Mouse (Mus musculus) liver, adult 2 months (tissue): ENCODE measurements around the gene Pex7. TPM values are rescaled to one million over a fixed set of nuclear protein-coding genes. Genes with fewer than 3 reads are reported as not detected.

Source experiments
- DNase-seq: peaks from one replicate; pipeline ENCODE4 v3.0.0-alpha.2; 2011; ENCODE audit warnings: low read depth, low spot score; ENCODE audit errors: extremely low read depth
- H3K27ac ChIP-seq: fragments of 200-500 bp; replicated peaks from 2 replicates; pipeline ENCODE4 v1.5.1; 2012; ENCODE audit warnings: low read depth, mild to moderate bottlenecking, control low read depth, inconsistent platforms, low read length; ENCODE audit not compliant: insufficient read depth
- H3K27me3 ChIP-seq: fragments of 200-500 bp; 2 replicates; pipeline ENCODE4 v1.6.1; 2012; ENCODE audit warnings: mild to moderate bottlenecking, moderate library complexity, low read length, inconsistent platforms; ENCODE audit not compliant: control insufficient read depth, insufficient read depth
- H3K36me3 ChIP-seq: fragments of 200-500 bp; 2 replicates; pipeline ENCODE4 v1.6.1; 2012; ENCODE audit warnings: low read length, inconsistent platforms; ENCODE audit not compliant: control insufficient read depth, insufficient read depth
- H3K4me1 ChIP-seq: fragments of 200-500 bp; 2 replicates; pipeline ENCODE4 v1.6.1; 2011; ENCODE audit warnings: low read length; ENCODE audit not compliant: control insufficient read depth, insufficient read depth
- H3K4me3 ChIP-seq: fragments of 200-500 bp; 2 replicates; pipeline ENCODE4 v1.5.1; 2011; ENCODE audit warnings: low read depth, mild to moderate bottlenecking, control low read depth, low read length, moderate library complexity; ENCODE audit not compliant: insufficient read depth
- H3K79me2 ChIP-seq: fragments of 200-500 bp; 2 replicates; pipeline ENCODE4 v1.6.1; 2012; ENCODE audit warnings: inconsistent platforms, mild to moderate bottlenecking, low read length, moderate library complexity; ENCODE audit not compliant: control insufficient read depth, insufficient read depth
- H3K9ac ChIP-seq: fragments of 200-500 bp; 2 replicates; pipeline ENCODE4 v1.6.1; 2012; ENCODE audit warnings: low read depth, mild to moderate bottlenecking, control low read depth, inconsistent platforms, low read length
- CTCF ChIP-seq: fragments of 200-500 bp; IDR thresholded peaks from 2 replicates; pipeline ENCODE4 v1.5.1; 2011; ENCODE audit warnings: low read depth, low read length, control low read depth
- POLR2A ChIP-seq: fragments of 200-500 bp; IDR thresholded peaks from 2 replicates; pipeline ENCODE4 v1.6.1; 2011; ENCODE audit warnings: low read length, control low read depth; ENCODE audit not compliant: insufficient read depth; ENCODE audit errors: extremely low read depth
- WGBS: fragments of 180-500 bp; shearing (Covaris S2); methylation state at CpG from one replicate; pipeline ENCODE4 v1.1.7; 2018; 5-methylcytosine and 5-hydroxymethylcytosine counted together
- polyA plus RNA-seq: library from polyadenylated mRNA; depleted of rRNA; stranded (reverse); fragments of >200 nt; gene quantifications from 2 replicates; pipeline ENCODE4 v1.2.3, GENCODE M21; 2012
- total RNA-seq: library from RNA; depleted of rRNA; stranded (reverse); fragments of >200 nt; gene quantifications from 2 replicates; pipeline ENCODE4 v1.2.3, GENCODE M21; 2014

The Pex7 gene
- total and polyA plus RNA-seq, 2 experiments = 114 to 118 TPM

- Histone ChIP-seq H3K27me3 (no peaks in the 10 kb centered on the region), H3K4me3 (no peak overlapping the region), H3K79me2 (peaks cover 2% of the 10 kb centered on the region; the same call in 1 of the 2 replicates), H3K9ac (no peak overlapping the region), H3K4me1 (peaks cover 26% of the 10 kb centered on the region), H3K36me3 (no peaks in the 10 kb centered on the region), H3K27ac (peak overlapping the region; percentile 76)
- 32% methylated on average over 11 of the region's 11 CpGs for WGBS
- DNase-seq = peak; percentile 94
- TF ChIP-seq POLR2A (no peak), CTCF (no peak)
These were observed 40.9 kb upstream of the Pex7 start for GRCm38 (mm10) chr10:19948381-19948780.

GRCm38 (mm10) chr10:19947901-19948300, 40.4 kb upstream of the Pex7 start:
- no peaks in the 10 kb centered on the region for H3K27me3 ChIP-seq
- peaks cover 22% of the 10 kb centered on the region for H3K4me1 ChIP-seq
- peak; percentile 48 for DNase-seq
- peak overlapping the region; percentile 76 for H3K27ac ChIP-seq
- no peaks in the 10 kb centered on the region for H3K36me3 ChIP-seq
- 91% methylated on average over 5 of the region's 5 CpGs for WGBS
- TF ChIP-seq POLR2A (no peak), CTCF (no peak)
- no peak overlapping the region for H3K9ac ChIP-seq
- no peak overlapping the region for H3K4me3 ChIP-seq
- H3K79me2 ChIP-seq = peaks cover 5% of the 10 kb centered on the region; the same call in 1 of the 2 replicates

- DNase-seq = peak; percentile 74
These were observed 40.0 kb upstream of the Pex7 start for GRCm38 (mm10) chr10:19947441-19947840.

GRCm38 (mm10) chr10:19946644-19947043, 39.2 kb upstream of the Pex7 start:
- TF ChIP-seq POLR2A (no peak), CTCF (no peak)
- 22% methylated on average over 6 of the region's 6 CpGs for WGBS
- Histone ChIP-seq H3K4me3 (no peak overlapping the region), H3K27me3 (no peaks in the 10 kb centered on the region), H3K9ac (no peak overlapping the region), H3K27ac (peak overlapping the region; percentile 69), H3K79me2 (peaks cover 10% of the 10 kb centered on the region; the same call in 1 of the 2 replicates), H3K36me3 (no peaks in the 10 kb centered on the region), H3K4me1 (peaks cover 24% of the 10 kb centered on the region)
- peak; percentile 94 for DNase-seq

More at GRCm38 (mm10) chr10:19947441-19947840, 40.0 kb upstream of the Pex7 start:
- no peak for TF ChIP-seq POLR2A
- TF ChIP-seq CTCF = no peak
- no peaks in the 10 kb centered on the region for H3K27me3 ChIP-seq
- no peak overlapping the region for H3K4me3 ChIP-seq
- no peak overlapping the region for H3K9ac ChIP-seq
- no peaks in the 10 kb centered on the region for H3K36me3 ChIP-seq
- WGBS = 56% methylated on average over 10 of the region's 10 CpGs
- H3K4me1 ChIP-seq = peaks cover 22% of the 10 kb centered on the region
- H3K79me2 ChIP-seq = peaks cover 5% of the 10 kb centered on the region; the same call in 1 of the 2 replicates
- H3K27ac ChIP-seq = peak overlapping the region; percentile 76

GRCm38 (mm10) chr10:19945651-19946050, 38.2 kb upstream of the Pex7 start:
- TF ChIP-seq POLR2A = no peak
- no peak for TF ChIP-seq CTCF
- no peak overlapping the region for H3K9ac ChIP-seq
- H3K27me3 ChIP-seq = no peaks in the 10 kb centered on the region
- H3K79me2 ChIP-seq = peaks cover 12% of the 10 kb centered on the region; the same call in 1 of the 2 replicates
- no peaks in the 10 kb centered on the region for H3K36me3 ChIP-seq
- peak overlapping the region; percentile 56 for H3K27ac ChIP-seq
- no peak overlapping the region for H3K4me3 ChIP-seq
- DNase-seq = peak; percentile 86
- 33% methylated on average over 7 of the region's 7 CpGs for WGBS
- peaks cover 24% of the 10 kb centered on the region for H3K4me1 ChIP-seq

- Histone ChIP-seq H3K9ac (no peak overlapping the region), H3K4me1 (peaks cover 36% of the 10 kb centered on the region), H3K36me3 (no peaks in the 10 kb centered on the region), H3K27ac (no peak overlapping the region), H3K79me2 (peaks cover 30% of the 10 kb centered on the region; the same call in 1 of the 2 replicates), H3K4me3 (no peak overlapping the region), H3K27me3 (no peaks in the 10 kb centered on the region)
- 94% methylated on average over 3 of the region's 3 CpGs for WGBS
- no peak for DNase-seq
- TF ChIP-seq POLR2A (no peak), CTCF (no peak)
These were observed 35.1 kb upstream of the Pex7 start for GRCm38 (mm10) chr10:19942621-19943020.
